Mouse (Mus musculus) kidney, postnatal 25 days (tissue): ENCODE data around the gene Grin2b.

Experiments
- DNase-seq, 2 experiments: peaks; one replicate each; pipeline ENCODE4 v3.0.0; 2021; ENCODE audit warnings: mixed read lengths in 2 of 2

Gene Grin2b

DNA sequence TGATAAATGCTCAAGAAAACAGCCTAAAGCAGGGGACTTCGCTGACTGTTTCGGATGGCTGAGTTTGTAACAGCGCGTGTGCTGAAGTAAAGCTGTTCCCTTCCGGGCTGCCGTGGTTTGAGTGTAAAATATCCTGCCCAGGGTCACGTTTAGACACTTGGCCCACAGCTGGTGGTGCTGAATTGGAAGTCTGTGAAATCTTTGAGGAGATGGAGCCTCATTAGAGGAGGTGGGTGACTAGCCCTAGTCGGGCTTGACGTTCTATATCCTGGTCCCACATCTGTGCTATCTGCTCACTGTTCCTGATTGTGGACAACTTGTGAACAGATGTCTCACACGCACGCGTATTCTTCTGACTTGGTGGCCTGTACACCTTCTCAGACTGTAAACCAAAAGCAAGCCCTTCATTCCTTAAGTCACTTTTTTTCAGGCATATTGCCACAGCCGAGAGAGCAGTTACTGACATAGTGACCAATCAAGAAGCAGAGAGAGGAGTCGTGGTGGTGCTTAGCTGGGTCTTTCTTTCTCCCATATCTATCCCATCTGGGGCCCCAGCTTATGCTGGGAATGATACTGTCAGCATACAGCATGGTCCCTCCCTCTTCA lies 493.1 kb downstream of the Grin2b start:
- no peak for DNase-seq

- no peak for DNase-seq
Measured at GRCm38 (mm10) chr6:135674380-135674779, 498.9 kb downstream of the Grin2b start.

- no peak for DNase-seq
Measured at GRCm38 (mm10) chr6:135672003-135672402, 501.3 kb downstream of the Grin2b start.
